Mouse (Mus musculus) forebrain, embryonic 11.5 days (tissue): ENCODE results near the gene Slc29a1. TPM values are rescaled to one million over a fixed set of nuclear protein-coding genes. Genes with fewer than 3 reads are reported as not detected.
A peak's percentile ranks its signal among the peaks of the same experiment; 100 is the strongest.

Source experiments
- ATAC-seq: fragments of 200-750 bp; cut with Nextera tagmentation; replicated peaks from 2 replicates; pipeline ENCODE4 v1.8.0; 2017; ENCODE audit warnings: moderate TSS enrichment; ENCODE audit not compliant: low FRiP score
- DNase-seq: peaks from one replicate; pipeline ENCODE4 v3.0.0-alpha.2; 2017; ENCODE audit warnings: low spot score
- H3K27ac ChIP-seq: fragments of 300-500 bp; sonication (generic); 2 replicates; pipeline ENCODE4 v1.5.1; 2014; ENCODE audit warnings: low read depth, low read length
- H3K27me3 ChIP-seq: fragments of 300-500 bp; sonication (generic); 2 replicates; pipeline ENCODE4 v1.6.1; 2014; ENCODE audit warnings: mild to moderate bottlenecking, low read length, mixed read lengths; ENCODE audit not compliant: control insufficient read depth, insufficient read depth
- H3K36me3 ChIP-seq: fragments of 300-500 bp; sonication (generic); 2 replicates; pipeline ENCODE4 v1.6.1; 2014; ENCODE audit warnings: mild to moderate bottlenecking, low read length, moderate library complexity, mixed read lengths; ENCODE audit not compliant: control insufficient read depth, insufficient read depth
- H3K4me1 ChIP-seq: fragments of 300-500 bp; sonication (generic); replicated peaks from 2 replicates; pipeline ENCODE4 v1.6.1; 2014; ENCODE audit warnings: low read length, mixed read lengths; ENCODE audit not compliant: control insufficient read depth, insufficient read depth
- H3K4me2 ChIP-seq: fragments of 300-500 bp; sonication (generic); 2 replicates; pipeline ENCODE4 v1.6.1; 2014; ENCODE audit warnings: low read depth, mild to moderate bottlenecking, low read length, moderate library complexity, mixed read lengths; ENCODE audit not compliant: severe bottlenecking
- H3K4me3 ChIP-seq: fragments of 300-500 bp; sonication (generic); 2 replicates; pipeline ENCODE4 v1.5.1; 2014; ENCODE audit warnings: low read depth, low read length
- H3K9ac ChIP-seq: fragments of 300-500 bp; sonication (generic); 2 replicates; pipeline ENCODE4 v1.6.1; 2014; ENCODE audit warnings: low read length
- H3K9me3 ChIP-seq: fragments of 300-500 bp; sonication (generic); 2 replicates; pipeline ENCODE4 v1.6.1; 2016; ENCODE audit warnings: low read length, mixed read lengths; ENCODE audit not compliant: control insufficient read depth
- WGBS: fragments of 180-500 bp; shearing (Covaris S2); extraction: QIAGEN DNeasy Blood & Tissue Kit; methylation state at CpG from one replicate; pipeline ENCODE4 v1.1.7; 2014; 5-methylcytosine and 5-hydroxymethylcytosine counted together
- polyA plus RNA-seq: library from polyadenylated mRNA; unstranded; fragments of >200 nt; fragmentation: Nextera tagmentation; extraction: Ambion mirVana; gene quantifications from 2 replicates; pipeline ENCODE4 v1.2.1, GENCODE M21; 2014

Slc29a1 gene
- polyA plus RNA-seq, 1 experiment from 2014 or later: 56.7 TPM

DNA sequence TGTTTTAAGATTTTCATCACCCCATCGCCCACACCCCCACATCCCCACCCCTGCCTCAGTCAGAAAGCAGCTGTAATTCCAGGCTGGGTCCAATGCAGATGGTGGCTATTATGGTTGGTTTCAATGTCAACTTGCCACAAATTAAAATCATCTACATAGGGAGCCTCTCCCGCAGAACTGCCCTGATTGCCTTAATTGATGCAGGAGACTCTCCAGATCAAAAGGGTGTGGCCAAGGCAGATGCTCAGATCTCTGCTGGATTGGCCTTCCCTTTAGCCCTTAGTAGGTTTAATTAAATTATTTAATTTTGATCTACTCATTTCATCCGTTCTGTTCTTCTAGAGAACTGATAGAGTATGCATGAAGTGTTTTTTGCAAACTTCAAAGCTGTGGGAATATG, 3.6 kb upstream of the Slc29a1 start:
- Histone ChIP-seq H3K27me3 (peaks cover 17% of the 10 kb centered on the region), H3K27ac (no peak overlapping the region), H3K9me3 (no peaks in the 10 kb centered on the region), H3K9ac (no peak overlapping the region), H3K4me2 (no peak overlapping the region), H3K4me3 (no peak overlapping the region), H3K36me3 (no peaks in the 10 kb centered on the region), H3K4me1 (peaks cover 4% of the 10 kb centered on the region)
- DNase-seq: no peak
- no peak for ATAC-seq
- WGBS: 78% methylated on average over 3 of the region's 3 CpGs

- Histone ChIP-seq H3K27me3 (peaks cover 17% of the 10 kb centered on the region), H3K27ac (no peak within 1 kb of the TSS), H3K4me3 (no peak within 1 kb of the TSS)
Measured at GRCm38 (mm10) chr17:45601877-45602304, 2.5 kb upstream of the Slc29a1 start, which contains the start of gene Mymx. Gene Mymx (minus strand): TSS chr17:45602102.

GRCm38 (mm10) chr17:45601325-45601724, 1.9 kb upstream of the Slc29a1 start:
- H3K9ac ChIP-seq: no peak overlapping the region
- H3K27me3 ChIP-seq: peaks cover 17% of the 10 kb centered on the region
- H3K9me3 ChIP-seq: no peaks in the 10 kb centered on the region
- H3K4me3 ChIP-seq: no peak overlapping the region
- H3K4me2 ChIP-seq: no peak overlapping the region; the same call in 1 of the 2 replicates
- ATAC-seq (no peak), DNase-seq (peak; percentile 57)
- H3K27ac ChIP-seq: no peak overlapping the region
- WGBS: 9% methylated on average over 22 of the region's 22 CpGs
- H3K4me1 ChIP-seq: peaks cover 5% of the 10 kb centered on the region
- H3K36me3 ChIP-seq: no peaks in the 10 kb centered on the region

More at GRCm38 (mm10) chr17:45601877-45602304, 2.5 kb upstream of the Slc29a1 start, which contains the start of gene Mymx:
- Histone ChIP-seq H3K9ac (no peak within 1 kb of the TSS), H3K36me3 (no peaks in the 10 kb centered on the region), H3K9me3 (no peaks in the 10 kb centered on the region), H3K4me1 (peaks cover 4% of the 10 kb centered on the region), H3K4me2 (no peak within 1 kb of the TSS; the same call in 1 of the 2 replicates)
- no peak for ATAC-seq
- peak; percentile 59 for DNase-seq
- WGBS: 32% methylated on average over 6 of the region's 6 CpGs

DNA sequence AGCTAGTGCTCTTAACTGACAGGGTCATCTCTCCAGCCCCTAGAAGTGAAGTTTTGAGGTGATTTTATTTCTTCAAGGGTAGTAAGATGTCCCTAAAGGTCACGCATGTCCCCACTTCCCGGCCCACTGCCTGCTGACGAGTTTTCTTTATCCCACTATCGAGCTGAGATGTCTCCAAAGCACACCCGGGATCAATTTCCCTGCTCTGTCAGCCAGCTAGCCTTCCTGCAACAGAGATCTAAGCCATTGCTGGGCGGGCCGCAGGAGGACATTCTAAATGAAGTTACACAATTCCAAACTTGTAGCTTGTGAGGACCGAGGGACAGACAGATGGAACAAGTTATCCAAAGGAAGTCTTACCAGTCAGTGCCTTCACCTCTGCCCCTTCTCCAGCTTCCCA, 861 bp upstream of the Slc29a1 start:
- Histone ChIP-seq H3K9ac (no peak overlapping the region), H3K27me3 (peaks cover 23% of the 10 kb centered on the region)
- 46% methylated on average over 8 of the region's 8 CpGs for WGBS

GRCm38 (mm10) chr17:45598891-45599290, 515 bp downstream of the Slc29a1 start:
- Histone ChIP-seq H3K36me3 (no peaks in the 10 kb centered on the region), H3K9me3 (no peaks in the 10 kb centered on the region), H3K4me2 (peak overlapping the region; percentile 80; the same call in 1 of the 2 replicates), H3K27ac (no peak overlapping the region), H3K4me3 (peak overlapping the region; percentile 33; the same call in 1 of the 2 replicates), H3K9ac (no peak overlapping the region; the same call in 1 of the 2 replicates), H3K27me3 (peaks cover 32% of the 10 kb centered on the region), H3K4me1 (peaks cover 18% of the 10 kb centered on the region)
- WGBS: 46% methylated on average over 3 of the region's 3 CpGs
- ATAC-seq (no peak), DNase-seq (no peak)

More for the DNA sequence above, 861 bp upstream of the Slc29a1 start:
- H3K36me3 ChIP-seq: no peaks in the 10 kb centered on the region
- no peak overlapping the region for H3K4me3 ChIP-seq
- peak; percentile 51 for DNase-seq
- no peak overlapping the region for H3K27ac ChIP-seq
- no peak overlapping the region for H3K4me2 ChIP-seq
- ATAC-seq: no peak
- peaks cover 13% of the 10 kb centered on the region for H3K4me1 ChIP-seq
- no peaks in the 10 kb centered on the region for H3K9me3 ChIP-seq

- H3K27ac ChIP-seq: no peak overlapping the region
- no peaks in the 10 kb centered on the region for H3K36me3 ChIP-seq
- DNase-seq (no peak), ATAC-seq (no peak)
- H3K27me3 ChIP-seq: peaks cover 36% of the 10 kb centered on the region
- peaks cover 18% of the 10 kb centered on the region for H3K4me1 ChIP-seq
- H3K4me3 ChIP-seq: no peak overlapping the region
- H3K4me2 ChIP-seq: no peak overlapping the region
- 86% methylated on average over 2 of the region's 2 CpGs for WGBS
- no peaks in the 10 kb centered on the region for H3K9me3 ChIP-seq
- H3K9ac ChIP-seq: no peak overlapping the region
Measured at GRCm38 (mm10) chr17:45598376-45598775, 1.0 kb downstream of the Slc29a1 start.

DNA sequence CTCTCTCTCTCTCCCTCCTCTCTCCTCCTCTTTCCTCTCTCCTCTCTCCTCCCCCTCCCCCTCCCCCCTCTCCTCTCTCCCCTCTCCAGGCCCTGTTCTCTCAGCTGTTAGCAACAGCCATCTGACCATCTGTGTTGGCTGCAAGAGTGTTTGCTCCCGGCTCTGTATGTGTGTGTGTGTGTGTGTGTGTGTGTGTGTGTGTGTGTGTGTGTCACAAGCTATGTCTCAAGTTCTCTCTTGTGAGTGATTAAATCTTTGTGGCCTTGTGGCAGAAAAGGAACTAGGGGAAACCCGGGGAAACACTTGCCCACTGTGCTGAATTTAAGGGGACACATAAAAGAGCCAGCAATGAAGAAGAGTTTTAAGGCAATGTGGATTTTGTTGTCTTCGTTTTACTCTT, 1.6 kb downstream of the Slc29a1 start:
- peak; percentile 55 for DNase-seq
- Histone ChIP-seq H3K9me3 (no peaks in the 10 kb centered on the region), H3K36me3 (no peaks in the 10 kb centered on the region), H3K4me1 (peaks cover 18% of the 10 kb centered on the region), H3K4me3 (no peak overlapping the region), H3K27ac (no peak overlapping the region), H3K9ac (no peak overlapping the region), H3K27me3 (peaks cover 36% of the 10 kb centered on the region), H3K4me2 (no peak overlapping the region)
- WGBS: 51% methylated on average over 3 of the region's 3 CpGs
- ATAC-seq: no peak

DNA sequence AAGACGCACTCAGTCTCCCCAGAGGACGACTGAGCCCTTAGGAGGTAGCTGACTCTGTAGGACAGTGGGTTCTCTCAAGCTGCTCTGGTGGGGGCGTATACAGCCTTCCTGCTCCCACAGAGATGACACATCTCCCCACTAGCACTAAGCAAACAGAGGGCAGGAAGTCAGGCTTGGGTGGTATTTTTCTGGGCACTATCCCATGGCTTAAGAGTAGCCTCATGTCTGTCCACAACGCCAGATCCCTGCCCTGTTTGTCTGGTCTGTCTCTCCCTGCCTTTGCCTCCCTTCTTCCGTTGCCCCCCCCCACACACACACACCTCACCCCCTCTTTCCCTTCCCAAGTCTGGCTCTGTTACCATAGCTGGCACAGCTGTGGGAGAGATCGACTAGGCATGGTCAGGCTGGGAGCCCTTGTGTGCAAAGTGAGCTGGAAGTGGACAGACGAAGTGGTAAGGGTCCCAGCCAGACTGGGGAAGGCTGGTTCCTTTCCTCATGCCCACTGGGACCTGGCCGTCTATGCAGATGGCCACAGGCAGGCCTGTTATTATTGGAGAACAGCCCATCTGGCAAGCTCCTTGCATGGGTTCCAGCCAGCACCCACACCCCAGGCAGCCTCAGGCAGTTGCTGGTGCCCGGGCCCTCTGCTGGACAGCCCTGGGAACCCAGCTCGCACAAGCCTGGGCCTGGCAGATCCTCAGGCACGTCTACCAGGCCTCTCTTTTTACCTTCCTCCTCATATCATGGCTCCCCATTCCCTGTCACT, 2.6 kb downstream of the Slc29a1 start:
- Histone ChIP-seq H3K27me3 (peaks cover 36% of the 10 kb centered on the region), H3K9ac (no peak overlapping the region), H3K36me3 (no peaks in the 10 kb centered on the region), H3K4me3 (no peak overlapping the region), H3K9me3 (no peaks in the 10 kb centered on the region), H3K4me2 (no peak overlapping the region), H3K27ac (peak overlapping the region; percentile 25; the same call in 1 of the 2 replicates), H3K4me1 (peaks cover 18% of the 10 kb centered on the region)
- ATAC-seq (0 out of 2 replicates have a peak, but pooled peaks have one; percentile 28), DNase-seq (peak; percentile 77)
- WGBS: 25% methylated on average over 11 of the region's 11 CpGs
